Mouse (Mus musculus) layer of hippocampus, adult 18-20 months (tissue): Measurements from ENCODE around the gene Rabepk. TPM values are rescaled to one million over a fixed set of nuclear protein-coding genes. Genes with fewer than 3 reads are reported as not detected.
"Not testable (repeated sequence)": the region's sequence is repeated elsewhere in the genome, so short reads cannot be mapped to it uniquely, and the experiment has no call there.

Source experiments
- DNase-seq, 2 experiments: peaks; one replicate each; pipeline ENCODE4 v3.0.0; 2022; ENCODE audit warnings: low spot score in 2 of 2
- total RNA-seq, 2 experiments: library from RNA; stranded (reverse); gene quantifications; 2 replicates each; pipeline ENCODE4 v1.2.3; 2021

The Rabepk gene
- total RNA-seq, 2 experiments from 2014 or later = 31.3 to 34.5 TPM

DNA sequence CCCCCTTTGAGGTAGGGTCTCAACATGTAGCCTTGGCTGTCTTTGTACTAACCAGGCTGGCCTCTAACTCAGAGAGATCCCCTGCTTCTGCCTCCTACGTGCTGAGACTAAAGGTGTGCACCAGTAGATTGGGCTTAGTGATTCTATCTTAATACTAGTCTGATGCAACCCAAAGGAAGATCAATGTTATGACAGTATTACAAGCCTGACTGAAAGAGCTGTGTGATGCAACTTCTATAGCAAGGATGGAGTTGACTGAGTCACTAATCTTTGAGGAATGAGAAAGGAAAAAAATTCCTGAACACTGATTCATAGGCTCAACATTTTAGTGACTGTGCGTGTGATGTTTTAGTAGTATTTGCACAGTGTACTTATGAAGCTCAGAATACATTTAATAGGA is 29.7 kb downstream of the Rabepk start:
- no peak for DNase-seq

DNA sequence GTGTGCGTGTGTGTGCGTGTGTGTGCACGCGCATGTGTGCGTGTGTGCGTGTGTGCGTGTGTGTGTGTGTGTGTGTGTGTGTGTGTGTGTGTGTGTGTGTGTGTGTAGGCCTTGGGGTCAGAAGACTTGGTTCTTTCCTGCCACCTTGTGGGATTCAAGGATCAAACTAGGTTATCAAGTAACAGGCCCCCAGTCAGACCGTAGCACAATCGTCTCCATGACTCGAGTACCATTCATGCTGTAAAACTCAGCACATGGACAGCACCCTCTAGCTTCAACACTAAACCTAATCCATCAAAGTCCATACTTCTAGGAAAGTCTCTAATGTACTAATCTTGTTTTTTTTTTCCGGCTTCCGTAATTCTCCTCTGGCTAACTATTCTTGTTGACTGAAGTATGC is 34.9 kb downstream of the Rabepk start:
- DNase-seq = no peak

DNA sequence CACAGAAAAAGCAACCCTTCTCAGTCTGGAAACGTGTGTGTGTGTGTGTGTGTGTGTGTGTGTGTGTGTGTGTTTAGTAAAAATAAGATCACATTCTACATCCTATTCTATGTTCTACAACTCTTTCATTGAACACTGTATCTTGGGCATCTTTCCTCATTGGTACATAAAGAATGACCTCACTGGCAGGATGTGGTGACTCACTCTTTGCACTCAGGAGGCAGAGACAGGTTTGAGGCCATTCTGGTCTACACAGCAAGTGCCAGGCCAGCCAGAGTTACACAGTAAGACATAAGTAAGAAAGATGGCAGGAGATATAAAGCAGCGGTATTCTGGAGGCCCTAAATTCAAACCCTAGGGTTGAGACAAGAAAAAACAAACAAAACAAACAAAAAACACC is 36.8 kb downstream of the Rabepk start:
- no peak for DNase-seq

DNA sequence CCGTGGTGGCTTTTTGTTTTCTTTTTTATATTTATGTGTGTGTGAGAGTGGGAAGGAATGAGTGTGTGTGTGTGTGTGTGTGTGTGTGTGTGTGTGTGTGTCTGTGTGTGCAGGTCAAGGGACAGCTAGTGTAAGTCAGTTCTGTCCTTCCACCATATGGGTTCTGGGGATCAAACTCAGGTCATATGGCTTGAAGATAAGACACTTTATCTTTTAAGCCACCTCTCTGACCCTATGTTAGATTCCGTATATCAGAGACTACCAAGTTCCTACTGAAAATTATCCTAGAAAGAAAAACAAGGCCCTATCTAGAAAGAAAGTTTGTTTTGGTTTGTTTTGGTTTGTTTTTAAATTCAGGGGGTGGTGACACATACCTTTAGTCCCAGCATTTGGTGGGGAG is 37.5 kb downstream of the Rabepk start:
- no peak for DNase-seq

DNA sequence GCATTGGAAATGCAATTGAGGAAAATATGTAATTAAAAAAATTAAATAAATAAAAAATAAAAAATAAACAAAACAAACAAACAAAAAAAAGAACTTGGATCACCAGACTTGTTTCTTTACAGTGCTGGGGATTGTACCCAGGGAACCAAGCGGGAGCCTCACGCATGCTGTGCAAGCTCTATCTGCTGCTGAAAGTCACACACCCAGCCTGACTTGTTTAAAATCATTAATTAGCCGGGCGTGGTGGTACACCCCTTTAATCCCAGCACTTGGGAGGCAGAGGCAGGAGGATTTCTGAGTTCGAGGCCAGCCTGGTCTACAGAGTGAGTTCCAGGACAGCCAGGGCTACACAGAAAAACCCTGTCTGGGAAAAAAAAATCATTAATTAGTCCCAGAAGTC is 38.4 kb downstream of the Rabepk start:
- DNase-seq = not testable (repeated sequence)

DNA sequence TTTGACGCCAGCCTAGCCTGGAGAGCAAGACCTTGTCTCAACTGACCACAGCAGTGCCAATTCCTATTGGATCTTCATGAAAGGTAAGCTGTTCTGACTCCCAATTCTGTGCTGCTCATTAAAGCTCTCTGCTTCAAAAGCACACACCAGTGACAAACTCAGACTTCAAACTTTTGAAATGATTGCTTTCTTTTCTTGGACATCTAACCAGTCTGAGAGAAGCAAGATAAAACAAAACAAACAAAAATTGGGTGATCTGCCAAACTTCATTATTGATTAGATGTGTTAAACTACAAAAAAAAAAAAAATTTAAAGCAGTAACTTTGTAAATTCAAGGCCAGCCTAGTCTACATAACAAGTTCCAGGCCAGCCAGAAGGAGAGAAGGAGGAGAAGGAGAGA is 42.4 kb downstream of the Rabepk start:
- no peak for DNase-seq

DNA sequence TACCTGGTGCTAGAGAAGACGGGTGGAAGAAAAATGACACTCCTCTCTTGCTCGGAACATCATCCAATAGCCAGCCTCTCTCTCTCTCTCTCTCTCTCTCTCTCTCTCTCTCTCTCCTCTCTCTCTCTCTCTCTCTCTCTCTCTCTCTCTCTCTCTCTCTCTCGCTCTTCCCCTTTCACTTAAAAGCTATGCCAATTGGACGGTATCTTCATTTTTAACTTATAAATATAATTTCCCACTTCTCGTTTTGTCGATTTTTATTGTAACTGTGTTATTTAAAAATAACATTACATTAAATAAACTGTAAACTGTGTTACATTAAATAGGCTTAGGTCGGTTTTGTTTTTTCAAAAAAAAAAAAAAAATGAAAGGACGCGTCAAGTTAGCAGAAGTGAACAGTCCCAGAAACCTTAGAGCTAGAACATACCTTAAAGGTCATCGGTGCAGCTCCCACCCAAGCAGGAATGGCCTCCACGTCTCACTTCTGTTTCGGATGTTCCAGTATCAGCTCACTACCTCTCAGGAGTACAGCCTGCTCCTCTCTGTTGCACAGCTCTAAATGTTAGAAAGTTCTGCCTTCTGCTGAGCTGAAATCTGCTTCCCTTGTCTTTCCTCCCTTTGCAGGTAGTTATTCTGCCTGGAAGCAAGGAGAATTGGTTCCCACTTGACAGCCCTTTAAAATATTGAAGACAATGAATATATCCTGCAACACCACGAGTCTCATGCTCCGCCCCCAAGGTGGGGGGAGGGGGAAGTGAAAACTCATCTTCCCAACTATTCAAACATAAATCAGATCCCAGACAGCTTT is 45.0 kb downstream of the Rabepk start, which contains the start of gene Gapvd1:
Gene Gapvd1 (minus strand): TSS at position 682 of the 808 bp plus-strand sequence.
- DNase-seq = no peak

DNA sequence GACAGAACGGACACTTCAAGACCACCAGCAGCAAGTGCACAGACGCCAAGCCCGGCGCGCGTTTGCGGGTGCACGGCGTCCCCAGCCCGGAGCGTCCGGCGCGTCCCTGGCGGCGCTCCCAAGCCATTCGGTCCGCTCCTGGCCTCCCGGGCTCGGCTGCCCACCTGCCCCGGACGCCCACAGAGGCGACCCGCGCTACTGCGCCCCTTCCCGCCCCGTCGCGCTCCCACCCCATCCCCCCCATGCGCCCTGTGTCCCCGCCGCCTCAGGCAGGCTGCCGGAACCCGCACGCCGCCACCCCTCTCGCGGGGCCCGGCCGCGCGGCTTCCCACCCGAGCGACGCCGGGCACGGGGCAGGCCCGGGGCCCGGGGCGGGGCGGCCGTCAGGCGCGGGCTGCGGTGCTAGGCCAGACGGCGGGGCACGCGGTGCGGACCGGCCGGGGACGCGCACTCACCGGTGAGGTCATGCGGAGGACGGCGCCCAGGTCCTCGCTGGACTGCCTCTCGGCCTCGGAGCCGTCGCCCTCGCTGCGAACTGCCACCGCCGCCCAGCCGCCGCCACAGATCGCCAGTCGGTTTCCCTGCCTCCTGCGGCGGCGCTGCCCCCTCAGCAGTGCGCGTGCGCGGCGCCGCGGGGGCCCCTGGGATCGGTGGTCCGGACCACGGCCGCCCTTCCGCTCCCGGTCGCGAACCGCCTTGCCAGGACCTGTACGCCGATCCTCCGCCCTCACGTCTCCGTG is 45.7 kb downstream of the Rabepk start:
- peak; percentile 80 for DNase-seq

DNA sequence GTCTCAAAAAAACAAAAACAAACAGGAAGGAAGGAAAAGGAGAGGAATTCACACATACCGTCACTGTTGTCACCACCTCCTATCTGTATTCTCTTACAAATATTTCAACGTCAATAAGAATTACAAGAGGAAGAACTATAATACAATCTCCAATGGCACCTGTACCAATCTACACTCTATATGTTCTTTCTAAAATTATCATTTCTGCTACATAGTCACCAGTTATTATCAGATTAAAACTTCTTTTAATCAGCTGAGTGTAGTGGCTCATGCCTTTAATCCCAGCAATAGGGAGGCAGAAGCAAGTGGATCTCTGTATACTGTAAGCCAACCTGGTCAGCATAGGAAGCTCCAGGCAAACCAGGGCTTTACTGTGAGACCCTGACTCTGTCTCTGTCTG is 49.5 kb downstream of the Rabepk start:
- DNase-seq = no peak

DNA sequence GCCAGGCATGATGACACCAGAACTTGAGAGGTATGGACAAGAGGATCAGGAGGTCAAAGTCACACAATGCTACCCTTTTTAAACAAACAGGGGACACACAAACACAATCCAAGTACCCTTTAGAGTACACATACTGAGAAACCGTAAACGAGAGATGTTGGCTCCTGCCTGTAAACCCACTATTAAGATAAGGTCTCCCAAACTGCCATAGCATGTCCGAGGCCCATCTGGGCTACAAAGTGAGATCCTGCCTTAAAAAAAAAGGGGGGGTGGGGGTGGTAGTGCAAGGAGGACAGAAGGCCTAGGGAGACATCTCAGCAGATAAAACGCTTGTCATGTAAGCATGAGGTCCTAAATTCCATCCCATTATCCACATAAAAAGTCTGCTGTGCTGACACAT is 51.2 kb downstream of the Rabepk start:
- no peak for DNase-seq

DNA sequence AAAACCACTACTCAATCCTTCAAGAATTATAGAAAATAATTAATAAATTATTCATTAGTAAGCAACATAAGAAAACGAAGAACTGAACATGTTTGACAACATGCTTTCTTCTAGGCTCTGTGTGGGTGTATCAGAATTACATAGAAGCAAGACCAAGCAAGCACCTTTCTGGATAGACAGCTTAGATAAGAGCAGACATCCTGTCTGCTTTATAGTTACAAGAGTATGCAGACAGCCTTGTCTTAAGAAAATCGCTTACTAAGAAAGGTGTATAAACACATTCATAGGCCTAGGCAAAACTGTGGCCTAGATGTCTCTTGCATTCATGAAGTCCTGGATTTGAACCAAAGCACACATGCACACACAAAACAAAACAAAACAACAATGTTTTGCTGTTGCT is 54.0 kb downstream of the Rabepk start:
- DNase-seq = no peak

DNA sequence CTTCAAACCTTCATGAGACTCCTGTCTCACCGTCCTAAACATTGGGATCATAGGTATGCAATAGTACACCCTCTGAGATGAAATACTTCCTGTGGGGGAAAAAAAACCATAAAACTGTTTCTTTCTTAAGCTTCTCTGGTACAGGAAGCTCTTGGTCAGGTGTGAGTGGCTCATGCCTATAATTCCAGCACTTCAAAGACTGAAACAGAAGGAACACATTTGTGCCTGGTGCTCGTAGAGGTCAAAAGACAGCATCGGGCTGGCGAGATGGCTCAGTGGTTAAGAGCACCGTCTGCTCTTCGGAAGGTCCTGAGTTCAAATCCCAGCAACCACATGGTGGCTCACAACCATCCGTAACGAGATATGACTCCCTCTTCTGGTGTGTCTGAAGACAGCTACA is 55.2 kb downstream of the Rabepk start:
- DNase-seq = no peak

DNA sequence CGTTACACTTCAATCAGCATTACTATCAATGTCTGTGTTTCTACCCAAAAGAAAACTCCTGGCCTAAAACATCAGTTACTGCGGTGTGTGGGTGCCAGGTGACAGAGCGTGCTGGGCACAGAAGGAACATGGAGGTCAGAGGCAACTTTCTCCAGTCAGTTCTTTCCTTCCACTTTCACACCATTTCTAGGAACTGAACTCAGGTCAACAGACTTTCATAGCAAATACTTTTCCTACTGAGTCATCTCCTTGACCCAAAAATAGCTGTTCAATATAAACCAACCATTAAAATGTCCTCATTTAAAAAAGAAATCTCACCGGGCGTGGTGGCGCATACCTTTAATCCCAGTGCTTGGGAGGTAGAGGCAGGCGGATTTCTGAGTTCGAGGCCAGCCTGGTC is 57.0 kb downstream of the Rabepk start:
- no peak for DNase-seq

DNA sequence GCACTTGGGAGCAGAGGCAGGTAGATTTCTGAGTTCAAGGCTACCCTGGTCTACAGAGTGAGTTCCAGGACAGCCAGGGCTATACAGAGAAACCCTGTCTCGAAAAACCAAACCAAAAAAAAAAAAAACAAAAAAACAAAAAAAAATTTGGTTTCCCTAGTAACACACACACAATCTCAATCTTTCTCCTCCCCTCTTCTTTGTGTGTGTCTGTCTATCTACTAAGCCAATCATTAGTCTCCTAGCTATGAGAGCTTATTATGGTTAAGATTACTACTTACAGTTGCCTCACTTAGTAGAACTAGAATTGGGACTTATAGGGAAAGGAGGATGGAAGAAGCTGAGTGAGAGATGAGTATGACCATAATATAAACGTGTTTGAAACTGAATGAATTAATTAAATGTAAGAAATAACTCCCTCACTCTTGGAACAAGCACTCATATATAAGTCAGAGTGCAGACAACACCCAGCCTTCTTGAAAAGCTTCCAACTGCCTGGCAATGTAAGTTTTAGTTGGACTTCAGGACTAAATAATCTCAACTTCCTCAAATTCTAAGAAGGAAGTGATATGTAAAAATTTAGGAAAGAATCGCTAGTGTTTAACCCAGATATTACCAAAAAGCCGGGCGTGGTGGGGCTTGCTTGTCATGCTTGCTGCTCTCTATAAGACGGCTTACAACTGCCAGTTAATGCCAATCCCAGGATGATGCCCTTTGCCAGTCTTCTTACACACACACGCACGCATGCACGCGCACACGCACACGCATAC is 58.1 kb downstream of the Rabepk start:
- DNase-seq = no peak

DNA sequence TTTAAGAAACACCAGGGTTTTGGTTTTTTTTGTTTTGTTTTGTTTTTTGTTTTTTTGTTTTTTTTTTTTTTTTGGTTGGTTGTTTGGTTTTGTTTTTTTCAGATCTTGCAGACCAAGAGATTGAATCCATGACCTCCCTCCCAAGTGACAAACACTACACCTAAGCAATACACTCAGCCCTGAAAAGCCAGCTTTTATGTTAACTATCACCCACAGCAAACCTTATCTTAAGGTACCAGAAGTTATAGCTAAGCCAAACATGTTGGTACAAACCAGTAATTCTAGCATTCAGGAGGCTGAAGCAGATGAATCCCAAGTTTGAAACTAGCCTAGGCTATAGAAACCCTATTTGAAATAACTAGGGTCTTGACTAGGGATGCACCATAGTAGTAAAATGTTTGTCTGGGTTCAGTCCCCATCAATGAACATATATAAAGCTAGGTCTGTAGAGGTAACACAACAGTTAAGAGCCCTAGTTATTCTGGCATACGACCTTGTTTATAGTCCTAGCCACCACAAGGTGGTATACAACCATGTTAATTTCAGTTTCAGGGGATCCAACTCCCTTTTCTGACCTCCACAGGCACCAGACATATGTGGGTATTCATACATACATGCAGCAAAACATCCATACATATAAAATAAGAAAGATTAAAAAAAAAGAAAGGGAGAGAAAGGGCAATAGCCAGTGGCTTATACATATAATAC is 59.9 kb downstream of the Rabepk start:
- no peak for DNase-seq

DNA sequence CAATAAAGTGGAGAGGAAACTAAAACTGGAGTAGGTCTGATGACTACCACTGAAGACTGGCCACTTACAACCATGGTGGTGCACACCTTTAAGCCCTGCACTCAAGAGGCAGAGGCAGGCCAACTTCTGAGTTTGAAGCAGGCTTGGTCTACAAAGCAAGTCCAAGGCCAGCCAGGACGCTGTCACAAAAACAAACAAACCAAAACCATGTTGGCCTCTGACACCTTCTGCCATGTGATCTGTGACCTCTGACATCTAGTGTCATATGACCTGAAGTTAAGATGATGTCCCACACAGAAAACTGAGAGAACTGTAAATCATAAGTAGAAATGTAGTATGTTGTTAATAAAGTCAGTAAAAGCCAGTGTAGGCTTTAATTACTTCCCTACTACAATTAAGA is 61.8 kb downstream of the Rabepk start:
- DNase-seq = no peak

DNA sequence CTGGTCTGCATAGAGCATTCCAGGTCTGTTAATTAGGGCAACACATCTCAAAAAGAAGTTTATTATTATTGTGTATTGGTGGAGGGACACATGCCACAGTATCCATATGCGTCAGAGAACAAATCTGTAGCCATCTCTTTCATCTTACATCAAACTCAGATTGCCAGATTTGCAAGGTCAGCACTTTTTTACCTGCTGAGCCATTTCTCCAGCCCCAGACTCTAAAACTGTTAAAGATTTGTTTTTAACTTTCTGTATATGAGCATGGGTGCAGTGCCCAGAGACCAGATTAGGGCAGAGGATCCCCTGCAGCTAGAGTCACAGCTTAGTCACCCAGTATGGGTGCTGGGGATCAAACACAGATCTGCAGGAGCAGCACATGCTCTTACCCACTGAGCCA is 63.1 kb downstream of the Rabepk start:
- no peak for DNase-seq
